Mouse (Mus musculus) heart, postnatal 0 days (tissue): ENCODE results near the gene Tufm. TPM values are rescaled to one million over a fixed set of nuclear protein-coding genes. Genes with fewer than 3 reads are reported as not detected.

Experiments used
- ATAC-seq: fragments of 200-750 bp; cut with Nextera tagmentation; 2 replicates; pipeline ENCODE4 v1.8.0; 2017; ENCODE audit warnings: low read depth, moderate number of reproducible peaks, moderate library complexity; ENCODE audit not compliant: insufficient read depth
- DNase-seq: peaks from one replicate; pipeline ENCODE4 v3.0.0-alpha.2; 2016; ENCODE audit warnings: low spot score
- H3K27ac ChIP-seq: fragments of 300-500 bp; sonication (generic); 2 replicates; pipeline ENCODE4 v1.5.1; 2014; ENCODE audit warnings: low read depth, mild to moderate bottlenecking
- H3K27me3 ChIP-seq: fragments of 300-500 bp; sonication (generic); 2 replicates; pipeline ENCODE4 v1.6.1; 2014; ENCODE audit warnings: low read length, mixed read lengths; ENCODE audit not compliant: control insufficient read depth, insufficient read depth
- H3K36me3 ChIP-seq: fragments of 300-500 bp; sonication (generic); replicated peaks from 2 replicates; pipeline ENCODE4 v1.6.1; 2014; ENCODE audit warnings: low read length, mixed read lengths; ENCODE audit not compliant: control insufficient read depth, insufficient read depth
- H3K4me1 ChIP-seq: fragments of 300-500 bp; sonication (generic); 2 replicates; pipeline ENCODE4 v1.6.1; 2014; ENCODE audit warnings: antibody characterized with exemption; ENCODE audit not compliant: control insufficient read depth, insufficient read depth
- H3K4me2 ChIP-seq: fragments of 300-500 bp; sonication (generic); 2 replicates; pipeline ENCODE4 v1.6.1; 2014; ENCODE audit warnings: low read depth, mild to moderate bottlenecking, low read length, moderate library complexity
- H3K4me3 ChIP-seq: fragments of 300-500 bp; sonication (generic); 2 replicates; pipeline ENCODE4 v1.5.1; 2014; ENCODE audit warnings: low read depth, low read length
- H3K9ac ChIP-seq: fragments of 300-500 bp; sonication (generic); replicated peaks from 2 replicates; pipeline ENCODE4 v1.6.1; 2014; ENCODE audit warnings: low read depth, low read length, mixed read lengths
- H3K9me3 ChIP-seq: fragments of 300-500 bp; sonication (generic); replicated peaks from 2 replicates; pipeline ENCODE4 v1.6.1; 2016; ENCODE audit warnings: low read length; ENCODE audit not compliant: control insufficient read depth
- CTCF ChIP-seq: IDR thresholded peaks from 2 replicates; pipeline ENCODE4 v1.5.1; 2016; ENCODE audit warnings: antibody characterized with exemption, control low read depth, low read depth
- EP300 ChIP-seq: IDR thresholded peaks from 2 replicates; pipeline ENCODE4 v1.6.1; 2016; ENCODE audit warnings: antibody characterized with exemption, low read depth
- WGBS: fragments of 180-500 bp; shearing (Covaris S2); extraction: QIAGEN DNeasy Blood & Tissue Kit; methylation state at CpG from one replicate; pipeline ENCODE4 v1.1.7; 2014; 5-methylcytosine and 5-hydroxymethylcytosine counted together
- polyA plus RNA-seq: library from polyadenylated mRNA; unstranded; fragments of >200 nt; fragmentation: Nextera tagmentation; extraction: Ambion mirVana; gene quantifications from 2 replicates; pipeline ENCODE4 v1.2.1, GENCODE M21; 2015
- total RNA-seq: library from RNA; depleted of rRNA; stranded (reverse); fragments of >200 nt; gene quantifications from 2 replicates; pipeline ENCODE4 v1.2.3, GENCODE M21; 2014; ENCODE audit warnings: low replicate concordance

Gene Tufm
- total and polyA plus RNA-seq, 2 experiments from 2014 or later = 151 to 205 TPM

DNA sequence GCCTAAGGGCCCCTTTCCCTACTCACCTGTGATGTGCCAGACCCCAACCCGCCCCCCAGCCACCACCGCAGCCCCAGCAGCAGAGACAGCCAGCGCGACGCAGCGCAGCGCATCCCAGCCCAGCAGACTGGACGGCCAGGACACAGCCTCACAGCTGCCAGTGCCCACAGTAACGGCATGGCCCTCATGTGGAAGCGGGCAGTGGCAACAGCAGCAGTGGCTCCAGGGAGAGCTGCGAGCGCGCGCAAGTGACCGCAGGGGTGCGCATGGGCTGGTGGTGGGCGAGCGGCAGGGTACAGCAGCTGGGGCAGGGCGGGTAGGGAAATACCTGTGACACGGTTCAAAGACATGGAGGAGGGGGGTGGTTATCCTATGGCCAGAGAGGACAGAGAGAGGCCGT, 40.9 kb upstream of the Tufm start:
- no peak overlapping the region for H3K9ac ChIP-seq
- no peaks in the 10 kb centered on the region for H3K4me1 ChIP-seq
- no peaks in the 10 kb centered on the region for H3K27me3 ChIP-seq
- no peak overlapping the region for H3K4me2 ChIP-seq
- H3K9me3 ChIP-seq = no peaks in the 10 kb centered on the region
- DNase-seq (no peak), ATAC-seq (no peak)
- TF ChIP-seq CTCF (no peak), EP300 (no peak)
- no peak overlapping the region for H3K27ac ChIP-seq
- WGBS = 89% methylated on average over 21 of the region's 21 CpGs
- H3K4me3 ChIP-seq = no peak overlapping the region
- H3K36me3 ChIP-seq = peaks cover 46% of the 10 kb centered on the region

DNA sequence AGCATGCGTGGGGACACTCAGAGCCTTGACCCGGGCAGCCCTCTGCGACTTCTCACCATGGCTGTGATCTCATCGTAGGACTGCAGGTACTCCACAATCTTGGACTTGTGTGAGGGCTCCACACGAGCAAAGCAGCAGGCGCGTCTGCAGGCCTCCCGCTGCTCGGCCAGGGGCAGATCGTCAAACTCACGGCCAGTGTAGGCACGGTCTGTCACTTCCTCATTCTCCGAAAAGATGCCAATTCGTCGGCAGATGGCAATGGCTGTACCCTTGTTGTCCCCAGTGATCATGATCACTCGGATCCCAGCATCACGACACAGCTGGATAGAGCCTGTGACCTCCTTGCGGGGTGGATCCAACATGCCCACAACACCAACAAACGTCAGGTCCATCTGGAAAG, 38.7 kb upstream of the Tufm start:
- WGBS = 87% methylated on average over 19 of the region's 19 CpGs
- DNase-seq = no peak

DNA sequence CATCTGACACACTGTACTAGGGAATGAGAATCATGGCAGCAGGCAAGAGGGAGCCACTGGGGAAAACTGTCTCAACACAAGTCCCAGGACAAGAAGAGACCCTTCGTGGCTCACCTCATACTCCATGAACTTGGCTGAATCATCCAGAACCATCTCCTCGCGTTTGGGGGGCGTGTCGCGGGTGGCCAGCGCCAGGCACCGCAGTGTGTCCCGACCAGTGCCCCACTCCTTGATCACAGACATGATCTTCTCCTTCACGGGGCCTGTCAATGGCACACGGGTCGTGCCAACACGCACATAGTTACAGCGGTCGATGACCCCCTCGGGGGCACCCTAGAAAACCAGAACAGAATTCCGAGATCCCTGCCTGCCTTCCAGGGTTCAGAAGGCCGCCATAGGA, 37.2 kb upstream of the Tufm start:
- no peak for TF ChIP-seq EP300
- no peak for TF ChIP-seq CTCF
- no peak overlapping the region for H3K4me3 ChIP-seq
- H3K4me2 ChIP-seq = no peak overlapping the region
- ATAC-seq (no peak), DNase-seq (no peak)
- WGBS = 88% methylated on average over 18 of the region's 18 CpGs
- H3K9ac ChIP-seq = no peak overlapping the region
- H3K27me3 ChIP-seq = no peaks in the 10 kb centered on the region
- H3K36me3 ChIP-seq = peaks cover 23% of the 10 kb centered on the region
- no peaks in the 10 kb centered on the region for H3K9me3 ChIP-seq
- H3K27ac ChIP-seq = no peak overlapping the region
- H3K4me1 ChIP-seq = no peaks in the 10 kb centered on the region

More for the DNA sequence above, 38.7 kb upstream of the Tufm start:
- Histone ChIP-seq H3K4me2 (no peak overlapping the region), H3K4me3 (no peak overlapping the region), H3K27ac (no peak overlapping the region), H3K9ac (no peak overlapping the region), H3K36me3 (peaks cover 38% of the 10 kb centered on the region), H3K27me3 (no peaks in the 10 kb centered on the region), H3K4me1 (no peaks in the 10 kb centered on the region), H3K9me3 (no peaks in the 10 kb centered on the region)
- TF ChIP-seq CTCF (no peak), EP300 (no peak)
- ATAC-seq = no peak

DNA sequence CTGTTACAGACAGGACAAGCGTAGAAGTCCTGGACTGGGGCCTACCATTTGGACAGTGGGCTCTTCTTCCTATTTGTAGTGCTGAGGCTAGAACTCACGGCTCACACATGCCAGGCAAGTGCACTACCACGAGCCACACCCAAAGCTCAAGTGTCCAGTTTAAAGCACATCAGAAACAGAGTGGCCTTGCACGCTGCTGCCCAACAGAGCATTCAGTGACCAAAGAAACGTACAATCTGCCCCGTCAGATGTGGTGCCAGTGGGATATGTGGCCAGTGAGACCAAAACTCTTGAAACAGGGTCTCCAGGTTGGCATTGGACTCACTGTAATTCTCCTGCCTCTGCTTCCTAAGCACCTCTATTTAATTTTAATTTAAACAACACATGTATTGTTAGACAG, 36.5 kb upstream of the Tufm start:
- Histone ChIP-seq H3K4me2 (no peak overlapping the region), H3K9me3 (no peaks in the 10 kb centered on the region), H3K27me3 (no peaks in the 10 kb centered on the region), H3K4me1 (no peaks in the 10 kb centered on the region), H3K27ac (no peak overlapping the region), H3K9ac (no peak overlapping the region), H3K36me3 (peaks cover 17% of the 10 kb centered on the region), H3K4me3 (no peak overlapping the region)
- 85% methylated on average over 6 of the region's 6 CpGs for WGBS
- no peak for ATAC-seq
- TF ChIP-seq CTCF (no peak), EP300 (no peak)
- DNase-seq = no peak

DNA sequence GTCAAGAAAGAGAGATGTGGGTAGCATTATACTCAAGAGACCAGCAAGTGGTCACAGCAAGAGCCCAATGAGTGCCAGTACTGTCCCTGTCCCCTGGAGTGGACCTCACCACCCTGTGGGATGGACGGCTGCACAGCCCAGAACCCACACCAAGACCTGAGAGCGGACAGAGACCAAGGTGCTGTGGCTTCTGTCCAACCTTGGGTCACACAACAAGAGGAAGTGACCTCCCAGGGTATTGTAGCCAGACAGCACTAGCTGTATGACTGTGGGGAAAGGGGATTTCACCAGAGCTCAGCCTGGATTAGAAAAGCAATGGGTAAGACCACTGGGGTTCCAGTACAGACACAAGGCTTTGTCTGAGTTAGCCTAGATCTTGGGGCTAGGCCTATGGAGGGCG, 34.9 kb upstream of the Tufm start:
- Histone ChIP-seq H3K4me1 (no peaks in the 10 kb centered on the region), H3K36me3 (peaks cover 10% of the 10 kb centered on the region), H3K27ac (no peak overlapping the region), H3K9me3 (no peaks in the 10 kb centered on the region), H3K4me2 (no peak overlapping the region), H3K9ac (no peak overlapping the region), H3K4me3 (no peak overlapping the region), H3K27me3 (no peaks in the 10 kb centered on the region)
- DNase-seq (no peak), ATAC-seq (no peak)
- WGBS = 87% methylated on average over 3 of the region's 3 CpGs
- TF ChIP-seq EP300 (no peak), CTCF (no peak)

DNA sequence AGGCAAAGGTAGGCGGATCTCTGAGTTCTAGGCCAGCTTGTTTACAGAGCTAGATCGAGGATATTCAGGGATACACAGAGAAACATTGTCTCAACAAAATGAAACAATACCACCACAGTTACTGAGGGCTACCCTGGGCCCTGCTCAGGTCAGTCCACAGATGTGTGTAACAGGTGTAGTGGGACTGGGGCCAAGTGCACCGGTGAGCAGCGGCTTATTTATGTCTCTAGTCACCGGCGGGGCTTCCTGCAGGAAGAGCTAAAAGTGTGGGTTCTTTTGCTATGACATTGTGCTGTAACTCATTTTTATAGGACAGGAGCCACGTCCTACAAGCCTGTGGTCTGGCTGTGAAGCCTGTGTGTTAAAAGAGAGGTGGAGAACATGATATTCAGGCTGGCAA, 33.3 kb upstream of the Tufm start:
- Histone ChIP-seq H3K9me3 (no peaks in the 10 kb centered on the region), H3K9ac (no peak overlapping the region), H3K4me1 (peaks cover 7% of the 10 kb centered on the region), H3K27ac (no peak overlapping the region), H3K36me3 (no peaks in the 10 kb centered on the region), H3K4me2 (no peak overlapping the region), H3K4me3 (no peak overlapping the region), H3K27me3 (no peaks in the 10 kb centered on the region)
- 51% methylated on average over 7 of the region's 7 CpGs for WGBS
- ATAC-seq = no peak
- no peak for DNase-seq
- TF ChIP-seq CTCF (no peak), EP300 (no peak)
